Mouse (Mus musculus) heart, embryonic 16.5 days (tissue): Measurements from ENCODE around the gene Tnc. TPM values are rescaled to one million over a fixed set of nuclear protein-coding genes. Genes with fewer than 3 reads are reported as not detected.

ENCODE experiments used
- ATAC-seq: fragments of 200-750 bp; cut with Nextera tagmentation; replicated peaks from 2 replicates; pipeline ENCODE4 v1.8.0; 2017; ENCODE audit warnings: moderate number of reproducible peaks; ENCODE audit not compliant: insufficient read depth, low FRiP score; ENCODE audit errors: extremely low read depth
- H3K27ac ChIP-seq: fragments of 300-500 bp; sonication (generic); 2 replicates; pipeline ENCODE4 v1.5.1; 2014; ENCODE audit warnings: mild to moderate bottlenecking, low read length, control low read depth, moderate library complexity
- H3K27me3 ChIP-seq: fragments of 300-500 bp; sonication (generic); 2 replicates; pipeline ENCODE4 v1.6.1; 2014; ENCODE audit warnings: low read length, mixed read lengths; ENCODE audit not compliant: control insufficient read depth, insufficient read depth
- H3K36me3 ChIP-seq: fragments of 300-500 bp; sonication (generic); 2 replicates; pipeline ENCODE4 v1.6.1; 2014; ENCODE audit not compliant: control insufficient read depth, insufficient read depth
- H3K4me1 ChIP-seq: fragments of 300-500 bp; sonication (generic); 2 replicates; pipeline ENCODE4 v1.6.1; 2014; ENCODE audit warnings: low read length, mixed read lengths; ENCODE audit not compliant: control insufficient read depth, insufficient read depth
- H3K4me2 ChIP-seq: fragments of 300-500 bp; sonication (generic); 2 replicates; pipeline ENCODE4 v1.6.1; 2014; ENCODE audit warnings: low read depth, mild to moderate bottlenecking, control low read depth, low read length
- H3K4me3 ChIP-seq: fragments of 300-500 bp; sonication (generic); 2 replicates; pipeline ENCODE4 v1.5.1; 2014; ENCODE audit warnings: mild to moderate bottlenecking, control low read depth, low read length
- H3K9ac ChIP-seq: fragments of 300-500 bp; sonication (generic); 2 replicates; pipeline ENCODE4 v1.6.1; 2014; ENCODE audit warnings: low read length, control low read depth
- H3K9me3 ChIP-seq: fragments of 300-500 bp; sonication (generic); replicated peaks from 2 replicates; pipeline ENCODE4 v1.6.1; 2016; ENCODE audit warnings: low read length; ENCODE audit not compliant: control insufficient read depth
- WGBS: fragments of 180-500 bp; shearing (Covaris S2); extraction: QIAGEN DNeasy Blood & Tissue Kit; methylation state at CpG from one replicate; pipeline ENCODE4 v1.1.7; 2014; 5-methylcytosine and 5-hydroxymethylcytosine counted together
- polyA plus RNA-seq: library from polyadenylated mRNA; unstranded; fragments of >200 nt; fragmentation: Nextera tagmentation; extraction: Ambion mirVana; gene quantifications from 2 replicates; pipeline ENCODE4 v1.2.1, GENCODE M21; 2015

Tnc gene
- polyA plus RNA-seq, 1 experiment from 2014 or later = 31.3 TPM

GRCm38 (mm10) chr4:63986576-63986975 is 60.2 kb downstream of the Tnc start:
- H3K9ac ChIP-seq = no peak overlapping the region
- no peaks in the 10 kb centered on the region for H3K9me3 ChIP-seq
- H3K27ac ChIP-seq = no peak overlapping the region
- no peaks in the 10 kb centered on the region for H3K36me3 ChIP-seq
- no peak overlapping the region for H3K4me3 ChIP-seq
- no peaks in the 10 kb centered on the region for H3K27me3 ChIP-seq
- H3K4me1 ChIP-seq = no peaks in the 10 kb centered on the region
- no peak for ATAC-seq
- H3K4me2 ChIP-seq = no peak overlapping the region

- no peak overlapping the region for H3K9ac ChIP-seq
- ATAC-seq = no peak
- H3K27ac ChIP-seq = no peak overlapping the region
- no peaks in the 10 kb centered on the region for H3K27me3 ChIP-seq
- H3K4me3 ChIP-seq = no peak overlapping the region
- no peaks in the 10 kb centered on the region for H3K36me3 ChIP-seq
- no peak overlapping the region for H3K4me2 ChIP-seq
- no peaks in the 10 kb centered on the region for H3K4me1 ChIP-seq
- no peaks in the 10 kb centered on the region for H3K9me3 ChIP-seq
- WGBS = 61% methylated on average over 8 of the region's 8 CpGs
Measured at GRCm38 (mm10) chr4:63983098-63983445, 63.7 kb downstream of the Tnc start.

GRCm38 (mm10) chr4:63982425-63983097 is 64.3 kb downstream of the Tnc start:
- WGBS = 63% methylated on average over 12 of the region's 12 CpGs
- no peak for ATAC-seq

GRCm38 (mm10) chr4:63980211-63980794 is 66.5 kb downstream of the Tnc start:
- Histone ChIP-seq H3K36me3 (no peaks in the 10 kb centered on the region), H3K27ac (no peak overlapping the region), H3K27me3 (no peaks in the 10 kb centered on the region), H3K4me2 (no peak overlapping the region), H3K9ac (no peak overlapping the region), H3K4me1 (no peaks in the 10 kb centered on the region), H3K9me3 (no peaks in the 10 kb centered on the region), H3K4me3 (no peak overlapping the region)
- no peak for ATAC-seq
- 67% methylated on average over 1 of the region's 1 CpGs for WGBS

More at GRCm38 (mm10) chr4:63982425-63983097, 64.3 kb downstream of the Tnc start:
- Histone ChIP-seq H3K4me3 (no peak overlapping the region), H3K9me3 (no peaks in the 10 kb centered on the region), H3K36me3 (no peaks in the 10 kb centered on the region), H3K27me3 (no peaks in the 10 kb centered on the region), H3K9ac (no peak overlapping the region), H3K27ac (no peak overlapping the region), H3K4me2 (no peak overlapping the region), H3K4me1 (no peaks in the 10 kb centered on the region)

- Histone ChIP-seq H3K36me3 (no peaks in the 10 kb centered on the region), H3K4me2 (no peak overlapping the region), H3K27ac (no peak overlapping the region), H3K4me3 (no peak overlapping the region), H3K9ac (no peak overlapping the region), H3K4me1 (no peaks in the 10 kb centered on the region), H3K27me3 (no peaks in the 10 kb centered on the region), H3K9me3 (no peaks in the 10 kb centered on the region)
- ATAC-seq = no peak
- WGBS = 49% methylated on average over 2 of the region's 2 CpGs
Measured at GRCm38 (mm10) chr4:63979635-63980034, 67.2 kb downstream of the Tnc start.

- no peaks in the 10 kb centered on the region for H3K9me3 ChIP-seq
- 94% methylated on average over 2 of the region's 2 CpGs for WGBS
- no peak overlapping the region for H3K27ac ChIP-seq
- no peak for ATAC-seq
- H3K4me3 ChIP-seq = no peak overlapping the region
- H3K9ac ChIP-seq = no peak overlapping the region
- no peak overlapping the region for H3K4me2 ChIP-seq
- no peaks in the 10 kb centered on the region for H3K4me1 ChIP-seq
- H3K27me3 ChIP-seq = no peaks in the 10 kb centered on the region
- no peaks in the 10 kb centered on the region for H3K36me3 ChIP-seq
Measured at GRCm38 (mm10) chr4:63972536-63972935, 74.3 kb downstream of the Tnc start.

- Histone ChIP-seq H3K4me2 (no peak overlapping the region), H3K4me3 (no peak overlapping the region), H3K36me3 (no peaks in the 10 kb centered on the region), H3K27me3 (no peaks in the 10 kb centered on the region), H3K27ac (no peak overlapping the region), H3K9me3 (no peaks in the 10 kb centered on the region), H3K9ac (no peak overlapping the region), H3K4me1 (no peaks in the 10 kb centered on the region)
- ATAC-seq = no peak
- 77% methylated on average over 1 of the region's 1 CpGs for WGBS
Measured at GRCm38 (mm10) chr4:63971762-63972161, 75.1 kb downstream of the Tnc start.

- Histone ChIP-seq H3K27ac (no peak overlapping the region), H3K4me2 (no peak overlapping the region), H3K4me3 (no peak overlapping the region), H3K9ac (no peak overlapping the region), H3K4me1 (no peaks in the 10 kb centered on the region), H3K27me3 (no peaks in the 10 kb centered on the region), H3K9me3 (no peaks in the 10 kb centered on the region), H3K36me3 (no peaks in the 10 kb centered on the region)
- WGBS = 75% methylated on average over 4 of the region's 4 CpGs
- ATAC-seq = no peak
Measured at GRCm38 (mm10) chr4:63970925-63971324, 75.9 kb downstream of the Tnc start.

GRCm38 (mm10) chr4:63969891-63970290 is 76.9 kb downstream of the Tnc start:
- no peak overlapping the region for H3K27ac ChIP-seq
- H3K9ac ChIP-seq = no peak overlapping the region
- no peak overlapping the region for H3K4me2 ChIP-seq
- no peak for ATAC-seq
- H3K9me3 ChIP-seq = no peaks in the 10 kb centered on the region
- no peaks in the 10 kb centered on the region for H3K27me3 ChIP-seq
- H3K4me1 ChIP-seq = no peaks in the 10 kb centered on the region
- no peaks in the 10 kb centered on the region for H3K36me3 ChIP-seq
- 85% methylated on average over 3 of the region's 3 CpGs for WGBS
- H3K4me3 ChIP-seq = no peak overlapping the region
